Mouse (Mus musculus) neural tube, embryonic 14.5 days (tissue): ENCODE measurements around the gene Hoga1. TPM values are rescaled to one million over a fixed set of nuclear protein-coding genes. Genes with fewer than 3 reads are reported as not detected.

ENCODE experiments used
- ATAC-seq: fragments of 200-750 bp; cut with Nextera tagmentation; 2 replicates; pipeline ENCODE4 v1.8.0; 2017; ENCODE audit warnings: low read depth, mild to moderate bottlenecking, moderate TSS enrichment, moderate library complexity
- H3K27ac ChIP-seq: fragments of 300-500 bp; sonication (generic); 2 replicates; pipeline ENCODE4 v1.5.1; 2014; ENCODE audit warnings: low read depth, mild to moderate bottlenecking, control low read depth, low read length, moderate library complexity, mixed read lengths
- H3K27me3 ChIP-seq: fragments of 300-500 bp; sonication (generic); 2 replicates; pipeline ENCODE4 v1.6.1; 2014; ENCODE audit warnings: low read length; ENCODE audit not compliant: control insufficient read depth, insufficient read depth
- H3K36me3 ChIP-seq: fragments of 300-500 bp; sonication (generic); 2 replicates; pipeline ENCODE4 v1.6.1; 2014; ENCODE audit warnings: low read length, mixed read lengths; ENCODE audit not compliant: control insufficient read depth, insufficient read depth
- H3K4me1 ChIP-seq: fragments of 300-500 bp; sonication (generic); 2 replicates; pipeline ENCODE4 v1.6.1; 2014; ENCODE audit warnings: low read length; ENCODE audit not compliant: control insufficient read depth, insufficient read depth
- H3K4me2 ChIP-seq: fragments of 300-500 bp; sonication (generic); 2 replicates; pipeline ENCODE4 v1.6.1; 2014; ENCODE audit warnings: mild to moderate bottlenecking, low read depth, low read length, control low read depth
- H3K4me3 ChIP-seq: fragments of 300-500 bp; sonication (generic); 2 replicates; pipeline ENCODE4 v1.5.1; 2014; ENCODE audit warnings: low read depth, low read length, control low read depth, mixed read lengths
- H3K9ac ChIP-seq: fragments of 300-500 bp; sonication (generic); replicated peaks from 2 replicates; pipeline ENCODE4 v1.6.1; 2014; ENCODE audit warnings: low read depth, mild to moderate bottlenecking, control low read depth, low read length, mixed read lengths
- H3K9me3 ChIP-seq: fragments of 300-500 bp; sonication (generic); 2 replicates; pipeline ENCODE4 v1.6.1; 2016; ENCODE audit warnings: low read length; ENCODE audit not compliant: control insufficient read depth
- WGBS: fragments of 180-500 bp; shearing (Covaris S2); extraction: QIAGEN DNeasy Blood & Tissue Kit; methylation state at CpG from one replicate; pipeline ENCODE4 v1.1.7; 2014; 5-methylcytosine and 5-hydroxymethylcytosine counted together
- polyA plus RNA-seq: library from polyadenylated mRNA; unstranded; fragments of >200 nt; fragmentation: Nextera tagmentation; extraction: Ambion mirVana; gene quantifications from 2 replicates; pipeline ENCODE4 v1.2.1, GENCODE M21; 2014

Hoga1 gene
- polyA plus RNA-seq, 1 experiment from 2014 or later = 1.7 TPM

DNA sequence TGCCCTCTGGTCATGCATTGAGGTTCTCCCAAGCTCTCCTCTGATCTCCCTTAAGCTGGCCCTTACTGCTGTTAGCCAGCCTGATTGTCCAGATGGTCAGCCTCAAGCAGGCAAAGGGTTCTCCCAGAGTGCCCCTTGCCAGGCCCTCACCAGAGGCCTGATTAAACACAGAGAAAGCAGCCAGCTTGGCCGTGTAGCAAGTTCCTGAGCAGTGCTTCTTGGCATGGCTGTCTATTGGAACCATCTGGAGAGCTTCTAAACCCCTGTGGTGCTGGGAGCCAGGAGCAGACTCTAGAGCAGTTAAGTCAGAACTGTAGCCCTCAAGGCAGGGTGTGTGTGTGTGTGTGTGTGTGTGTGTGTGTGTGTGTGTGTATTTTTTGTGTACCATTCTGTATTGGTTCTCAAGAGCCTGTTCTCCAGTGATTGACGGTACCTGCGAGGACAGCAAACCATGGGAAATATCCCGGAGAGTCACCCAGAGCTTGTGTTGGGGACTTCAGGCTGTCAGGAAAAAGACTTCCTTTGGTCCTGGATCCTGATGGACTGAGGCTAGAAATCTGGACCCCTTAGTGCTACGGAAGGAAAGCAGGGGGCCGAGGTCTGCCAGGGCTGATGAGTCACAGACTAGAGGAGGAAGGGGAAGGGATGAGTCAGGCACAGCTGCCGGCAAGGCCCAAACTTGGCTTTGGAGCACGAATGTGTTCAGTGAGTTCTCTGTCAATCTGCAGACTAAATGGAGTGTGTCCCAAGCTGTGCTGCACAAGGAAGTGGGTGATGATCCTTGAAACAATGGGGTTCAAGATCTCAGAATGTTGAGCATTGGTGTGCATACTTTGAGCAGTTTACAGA is 27.8 kb upstream of the Hoga1 start:
- Histone ChIP-seq H3K9ac (no peak overlapping the region), H3K4me1 (0 out of 2 replicates have a peak, but pooled peaks cover 2% of the 10 kb centered on the region), H3K4me2 (no peak overlapping the region), H3K36me3 (no peaks in the 10 kb centered on the region), H3K9me3 (no peaks in the 10 kb centered on the region), H3K4me3 (no peak overlapping the region), H3K27me3 (no peaks in the 10 kb centered on the region), H3K27ac (no peak overlapping the region)
- 73% methylated on average over 8 of the region's 8 CpGs for WGBS
- no peak for ATAC-seq

DNA sequence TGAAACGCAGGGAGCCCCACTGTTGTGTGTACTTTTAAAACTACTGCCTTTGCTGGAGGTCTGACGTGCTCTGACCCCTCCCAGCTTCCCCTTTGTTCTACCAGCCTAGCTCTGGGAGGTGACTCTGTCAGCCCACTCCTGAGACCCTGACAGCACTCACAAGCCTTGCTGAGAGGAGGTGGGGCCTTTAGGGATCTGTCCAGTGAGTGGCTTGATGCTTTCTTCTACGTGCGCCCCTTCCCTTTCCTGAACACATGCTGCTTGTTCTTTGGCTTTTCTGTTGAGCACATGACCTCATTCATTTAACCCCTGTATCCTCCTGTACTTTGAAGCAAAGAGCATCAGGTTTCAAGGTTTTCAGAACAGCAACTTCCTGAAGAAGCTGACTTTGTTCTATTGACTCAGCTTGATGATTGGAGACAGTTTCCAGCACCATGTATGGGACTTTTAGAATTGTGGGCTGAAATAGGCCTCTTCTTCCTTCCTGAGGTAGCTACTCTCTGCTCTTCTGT is 26.3 kb upstream of the Hoga1 start:
- H3K9ac ChIP-seq = no peak overlapping the region
- no peak overlapping the region for H3K4me3 ChIP-seq
- no peak overlapping the region for H3K4me2 ChIP-seq
- no peaks in the 10 kb centered on the region for H3K27me3 ChIP-seq
- H3K9me3 ChIP-seq = no peaks in the 10 kb centered on the region
- no peaks in the 10 kb centered on the region for H3K36me3 ChIP-seq
- no peak for ATAC-seq
- WGBS = 62% methylated on average over 4 of the region's 4 CpGs
- H3K4me1 ChIP-seq = 0 out of 2 replicates have a peak, but pooled peaks cover 2% of the 10 kb centered on the region
- no peak overlapping the region for H3K27ac ChIP-seq

DNA sequence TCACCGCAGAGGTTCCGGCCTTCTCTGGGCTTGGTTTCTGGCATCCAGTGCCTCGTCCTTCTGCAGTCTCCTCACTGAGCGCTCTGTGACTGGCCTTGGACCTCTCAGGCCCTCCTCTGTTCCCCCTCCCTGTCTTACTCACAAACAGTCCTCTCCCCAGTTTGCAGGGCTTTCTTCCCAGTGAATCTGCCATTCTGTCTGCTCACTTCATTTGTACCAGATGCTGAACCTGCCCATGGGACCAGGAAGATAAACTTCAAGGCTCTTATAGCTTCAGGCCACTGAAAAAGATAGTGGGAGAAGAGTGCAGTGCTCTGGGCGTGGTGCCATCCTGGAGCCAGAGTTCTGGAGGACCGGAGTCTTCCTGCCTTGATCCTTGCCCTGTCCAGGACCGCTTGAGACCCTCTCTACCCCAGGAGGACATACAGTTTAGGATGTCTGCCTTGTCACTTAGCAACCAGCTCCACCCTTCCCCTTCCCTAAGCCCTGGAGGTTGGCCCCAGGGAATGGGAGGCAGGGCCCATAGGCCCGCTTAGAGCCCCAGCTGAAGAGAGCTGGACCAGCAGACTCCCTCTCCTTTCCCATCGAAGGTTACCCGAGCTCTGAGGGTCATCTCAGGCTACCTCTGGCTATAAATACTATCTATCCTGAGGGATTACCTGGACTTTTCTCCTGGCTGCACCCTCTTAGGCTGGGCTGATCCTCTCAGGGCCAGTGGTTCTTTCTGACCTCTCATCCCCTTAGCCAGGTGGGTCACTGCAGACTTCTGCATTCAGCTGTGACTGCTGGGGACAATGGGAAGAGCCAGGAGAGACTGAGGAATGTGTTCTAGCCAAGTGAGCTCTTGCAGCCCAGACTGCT is 23.5 kb upstream of the Hoga1 start:
- no peak overlapping the region for H3K4me3 ChIP-seq
- H3K27ac ChIP-seq = no peak overlapping the region
- H3K4me2 ChIP-seq = no peak overlapping the region
- ATAC-seq = no peak
- 0 out of 2 replicates have a peak, but pooled peaks cover 2% of the 10 kb centered on the region for H3K4me1 ChIP-seq
- no peaks in the 10 kb centered on the region for H3K27me3 ChIP-seq
- H3K9me3 ChIP-seq = no peaks in the 10 kb centered on the region
- H3K36me3 ChIP-seq = no peaks in the 10 kb centered on the region
- H3K9ac ChIP-seq = no peak overlapping the region
- WGBS = 68% methylated on average over 10 of the region's 10 CpGs

DNA sequence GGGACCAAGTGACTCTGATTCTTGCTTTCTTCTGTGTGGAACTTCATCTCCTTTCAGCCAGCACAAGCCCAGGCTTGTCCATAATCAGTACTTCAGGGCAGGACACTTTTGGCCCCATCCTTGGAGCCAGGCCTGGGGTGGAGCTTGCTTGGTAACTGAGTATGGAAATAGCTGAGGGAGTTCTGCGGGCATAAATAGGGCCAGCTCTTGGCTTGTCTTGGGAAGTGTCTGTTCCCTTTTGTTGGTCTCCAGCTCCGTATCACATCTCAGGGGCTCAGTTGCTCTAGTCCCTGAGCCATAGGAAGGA is 22.9 kb upstream of the Hoga1 start:
- Histone ChIP-seq H3K9ac (no peak overlapping the region), H3K36me3 (no peaks in the 10 kb centered on the region), H3K27ac (no peak overlapping the region), H3K4me2 (no peak overlapping the region), H3K27me3 (no peaks in the 10 kb centered on the region), H3K4me3 (no peak overlapping the region), H3K9me3 (no peaks in the 10 kb centered on the region), H3K4me1 (no peaks in the 10 kb centered on the region)
- 91% methylated on average over 2 of the region's 2 CpGs for WGBS
- ATAC-seq = no peak

DNA sequence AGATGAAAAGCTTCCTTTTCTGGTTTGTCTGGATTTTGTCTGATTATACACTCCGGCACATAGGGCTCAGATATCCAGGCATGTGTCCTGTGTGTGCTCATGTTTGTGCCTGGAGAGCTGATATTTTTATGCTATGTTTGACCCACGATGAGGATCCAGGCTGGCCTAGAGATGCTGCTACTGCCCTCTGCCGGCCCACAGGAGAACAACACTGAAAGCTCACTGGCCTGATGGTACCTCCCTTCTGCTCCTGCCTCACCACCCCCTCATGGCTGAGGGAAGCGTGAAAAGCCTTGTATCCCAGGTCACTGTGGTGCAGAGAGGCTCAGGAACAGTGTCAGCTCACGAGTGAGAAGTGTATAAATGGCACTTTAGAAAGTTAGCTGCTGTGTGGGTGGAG is 19.3 kb upstream of the Hoga1 start:
- no peaks in the 10 kb centered on the region for H3K36me3 ChIP-seq
- H3K27ac ChIP-seq = no peak overlapping the region
- no peak overlapping the region for H3K4me3 ChIP-seq
- H3K4me1 ChIP-seq = no peaks in the 10 kb centered on the region
- H3K4me2 ChIP-seq = no peak overlapping the region
- peak; percentile 81; the same call in 1 of the 2 replicates for ATAC-seq
- no peaks in the 10 kb centered on the region for H3K27me3 ChIP-seq
- WGBS = 12% methylated on average over 5 of the region's 5 CpGs
- no peaks in the 10 kb centered on the region for H3K9me3 ChIP-seq
- no peak overlapping the region for H3K9ac ChIP-seq

DNA sequence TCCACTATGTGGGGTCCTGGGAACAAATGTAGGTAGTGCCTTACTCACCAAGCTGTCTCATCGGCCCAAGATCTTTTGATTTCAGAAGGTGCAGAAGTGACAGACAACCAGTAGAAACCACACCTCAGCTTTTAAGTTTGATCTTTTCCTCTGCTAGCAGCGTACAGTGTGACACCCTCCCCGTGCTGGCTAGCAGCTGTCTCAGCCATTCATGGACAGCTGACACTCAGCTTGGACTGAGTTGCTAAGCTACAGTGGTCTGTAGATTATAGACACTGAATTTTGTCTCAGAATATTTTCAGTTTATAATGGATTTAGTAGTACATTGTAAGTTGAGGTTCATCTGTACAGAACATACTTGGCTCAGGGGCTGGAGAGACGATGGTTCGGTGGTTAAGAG is 14.3 kb upstream of the Hoga1 start:
- Histone ChIP-seq H3K4me2 (no peak overlapping the region), H3K27ac (no peak overlapping the region), H3K27me3 (no peaks in the 10 kb centered on the region), H3K9me3 (no peaks in the 10 kb centered on the region), H3K9ac (no peak overlapping the region), H3K4me1 (no peaks in the 10 kb centered on the region), H3K4me3 (no peak overlapping the region), H3K36me3 (no peaks in the 10 kb centered on the region)
- WGBS = 84% methylated on average over 5 of the region's 5 CpGs
- ATAC-seq = no peak

DNA sequence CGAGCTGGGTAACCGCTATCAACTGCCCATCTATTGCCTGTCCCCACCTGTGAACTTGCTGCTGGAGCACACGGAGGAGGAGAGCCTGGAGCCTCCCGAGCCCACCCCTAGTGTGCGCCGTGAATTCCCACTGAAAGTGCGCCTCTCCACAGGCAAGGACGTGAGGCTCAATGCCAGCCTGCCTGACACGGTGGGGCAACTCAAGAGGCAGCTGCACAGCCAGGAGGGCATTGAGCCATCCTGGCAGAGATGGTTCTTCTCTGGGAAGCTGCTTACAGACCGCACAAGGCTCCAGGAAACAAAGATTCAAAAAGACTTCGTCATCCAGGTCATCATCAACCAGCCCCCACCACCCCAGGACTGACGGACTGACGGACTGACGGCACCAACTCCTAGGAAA is 11.8 kb upstream of the Hoga1 start:
- H3K4me2 ChIP-seq = no peak overlapping the region
- no peak overlapping the region for H3K9ac ChIP-seq
- H3K4me1 ChIP-seq = no peaks in the 10 kb centered on the region
- WGBS = 86% methylated on average over 14 of the region's 14 CpGs
- H3K27ac ChIP-seq = no peak overlapping the region
- H3K9me3 ChIP-seq = no peaks in the 10 kb centered on the region
- H3K27me3 ChIP-seq = no peaks in the 10 kb centered on the region
- no peak for ATAC-seq
- H3K36me3 ChIP-seq = no peaks in the 10 kb centered on the region
- H3K4me3 ChIP-seq = no peak overlapping the region

DNA sequence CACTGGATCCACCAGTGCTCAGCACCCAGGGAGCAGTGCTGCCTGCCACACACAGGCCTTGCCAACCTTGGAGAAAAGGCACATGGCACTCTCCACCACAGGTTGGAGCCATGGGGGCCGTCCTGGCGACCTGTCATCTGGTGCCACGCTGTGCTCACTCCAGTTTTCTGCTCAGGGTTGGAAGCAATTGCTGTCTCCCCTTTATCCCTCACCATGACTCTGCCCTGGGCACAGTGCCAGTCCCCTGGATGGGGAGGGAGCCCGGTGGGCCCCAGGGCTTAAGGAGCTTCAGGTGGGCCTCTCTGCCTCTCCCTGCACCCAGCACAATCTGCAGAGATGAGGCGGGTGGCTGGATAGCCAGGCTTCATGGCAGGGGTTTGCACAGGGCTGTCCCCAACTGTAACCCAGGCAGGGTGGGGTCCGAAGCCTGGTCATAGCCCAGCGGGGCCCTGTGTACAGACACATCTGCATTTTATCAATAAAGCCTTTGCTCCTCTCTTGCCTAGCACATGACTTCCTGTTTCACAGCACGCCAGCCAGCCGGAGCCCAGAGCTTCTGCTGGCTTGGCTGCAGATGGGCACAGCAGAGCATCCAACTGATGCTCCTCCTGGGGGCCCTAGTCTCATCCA is 11.1 kb upstream of the Hoga1 start:
- Histone ChIP-seq H3K36me3 (no peaks in the 10 kb centered on the region), H3K27ac (no peak overlapping the region), H3K4me2 (no peak overlapping the region), H3K4me1 (no peaks in the 10 kb centered on the region), H3K27me3 (no peaks in the 10 kb centered on the region), H3K9me3 (no peaks in the 10 kb centered on the region), H3K4me3 (no peak overlapping the region), H3K9ac (no peak overlapping the region)
- no peak for ATAC-seq
- whole genome bisulfite sequencing = 78% methylated on average over 9 of the region's 9 CpGs
